Mouse (Mus musculus) intestine, embryonic 16.5 days (tissue): Measurements from ENCODE around the gene Cfap69. TPM values are rescaled to one million over a fixed set of nuclear protein-coding genes. Genes with fewer than 3 reads are reported as not detected.
"Not testable (repeated sequence)": the region's sequence is repeated elsewhere in the genome, so short reads cannot be mapped to it uniquely, and the experiment has no call there.

Experiments used
- ATAC-seq: fragments of 200-750 bp; cut with Nextera tagmentation; 2 replicates; pipeline ENCODE4 v1.8.0; 2017; ENCODE audit warnings: moderate TSS enrichment, moderate library complexity
- H3K27ac ChIP-seq: fragments of 300-500 bp; sonication (generic); 2 replicates; pipeline ENCODE4 v1.5.1; 2014; ENCODE audit warnings: mild to moderate bottlenecking, low read length
- H3K27me3 ChIP-seq: fragments of 300-500 bp; sonication (generic); replicated peaks from 2 replicates; pipeline ENCODE4 v1.6.1; 2014; ENCODE audit warnings: low read length, control low read depth, mixed read lengths; ENCODE audit not compliant: control insufficient read depth, insufficient read depth
- H3K36me3 ChIP-seq: fragments of 300-500 bp; sonication (generic); 2 replicates; pipeline ENCODE4 v1.6.1; 2014; ENCODE audit warnings: low read length, control low read depth; ENCODE audit not compliant: control insufficient read depth, insufficient read depth
- H3K4me1 ChIP-seq: fragments of 300-500 bp; sonication (generic); 2 replicates; pipeline ENCODE4 v1.6.1; 2014; ENCODE audit warnings: low read length, control low read depth, mixed read lengths; ENCODE audit not compliant: control insufficient read depth, insufficient read depth
- H3K4me2 ChIP-seq: fragments of 300-500 bp; sonication (generic); 2 replicates; pipeline ENCODE4 v1.6.1; 2014; ENCODE audit warnings: low read depth, low read length, control low read depth
- H3K4me3 ChIP-seq: fragments of 300-500 bp; sonication (generic); 2 replicates; pipeline ENCODE4 v1.5.1; 2014; ENCODE audit warnings: mild to moderate bottlenecking, low read length
- H3K9ac ChIP-seq: fragments of 300-500 bp; sonication (generic); 2 replicates; pipeline ENCODE4 v1.6.1; 2014; ENCODE audit warnings: low read depth, low read length
- H3K9me3 ChIP-seq: fragments of 300-500 bp; sonication (generic); 2 replicates; pipeline ENCODE4 v1.6.1; 2016; ENCODE audit warnings: low read length, control low read depth; ENCODE audit not compliant: control insufficient read depth
- WGBS: fragments of 180-500 bp; shearing (Covaris S2); extraction: QIAGEN DNeasy Blood & Tissue Kit; methylation state at CpG from one replicate; pipeline ENCODE4 v1.1.7; 2014; 5-methylcytosine and 5-hydroxymethylcytosine counted together
- polyA plus RNA-seq: library from polyadenylated mRNA; unstranded; fragments of >200 nt; fragmentation: Nextera tagmentation; extraction: Ambion mirVana; gene quantifications from 2 replicates; pipeline ENCODE4 v1.2.1, GENCODE M21; 2015

The Cfap69 gene
- polyA plus RNA-seq, 1 experiment from 2014 or later: 1.0 TPM

DNA sequence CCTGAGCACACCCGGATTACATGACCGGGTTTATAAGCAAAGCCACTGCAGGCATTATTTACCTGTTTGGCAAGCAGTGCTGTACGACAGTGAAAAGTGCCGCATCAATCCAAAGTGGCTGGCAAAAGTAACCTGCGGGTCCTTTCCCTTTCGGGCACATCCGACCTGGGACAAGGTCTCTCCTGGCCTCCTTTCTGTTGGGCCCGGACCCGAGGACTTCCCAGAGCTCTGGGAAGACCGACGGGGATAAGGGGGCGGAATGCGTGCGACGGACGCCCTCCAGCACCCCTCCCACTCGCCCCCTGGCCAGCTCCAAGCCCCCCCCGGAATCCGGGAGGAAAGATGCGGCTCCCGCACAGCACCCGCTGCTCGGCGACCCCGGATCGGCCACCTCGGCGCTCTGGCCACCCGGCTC is 29.5 kb upstream of the Cfap69 start:
- H3K27ac ChIP-seq: no peak overlapping the region; the same call in 1 of the 2 replicates

DNA sequence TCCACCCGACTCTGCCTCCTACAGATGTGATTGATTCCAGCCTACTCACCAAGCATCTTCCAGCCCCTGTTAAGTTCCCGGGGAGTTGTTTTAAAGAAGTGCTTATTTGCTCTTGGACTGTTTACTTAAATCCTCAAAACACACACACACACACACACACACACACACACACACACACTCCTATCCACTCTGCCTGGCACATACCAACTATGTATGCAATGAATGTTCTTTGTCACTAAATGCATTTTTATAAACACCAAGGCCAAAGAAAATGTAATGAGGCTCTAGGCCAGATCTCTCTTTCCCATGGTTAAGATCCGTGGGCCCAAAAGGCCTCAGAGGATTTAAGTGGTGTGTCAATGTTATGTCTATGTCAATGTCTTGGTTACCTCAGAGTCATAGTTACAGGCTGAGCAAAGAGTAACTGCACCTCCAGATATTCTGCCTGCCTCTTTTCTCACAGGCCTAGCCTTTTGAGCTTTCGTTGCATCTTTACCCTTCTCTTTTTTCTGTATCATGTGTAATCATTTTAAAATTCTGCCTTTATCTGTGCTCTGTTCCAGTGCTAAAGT is 28.2 kb upstream of the Cfap69 start:
- Histone ChIP-seq H3K4me2 (no peak overlapping the region), H3K27me3 (no peaks in the 10 kb centered on the region), H3K27ac (no peak overlapping the region), H3K9me3 (no peaks in the 10 kb centered on the region), H3K9ac (no peak overlapping the region), H3K4me3 (no peak overlapping the region), H3K4me1 (peaks cover 4% of the 10 kb centered on the region; the same call in 1 of the 2 replicates), H3K36me3 (no peaks in the 10 kb centered on the region)
- 45% methylated on average over 4 of the region's 4 CpGs for WGBS
- no peak for ATAC-seq

More for the DNA sequence above, 29.5 kb upstream of the Cfap69 start:
- Histone ChIP-seq H3K4me1 (no peaks in the 10 kb centered on the region), H3K4me2 (peak overlapping the region; percentile 79), H3K36me3 (no peaks in the 10 kb centered on the region), H3K9me3 (no peaks in the 10 kb centered on the region), H3K9ac (peak overlapping the region; percentile 78), H3K4me3 (peak overlapping the region; percentile 66), H3K27me3 (no peaks in the 10 kb centered on the region)
- ATAC-seq: peak; percentile 57
- WGBS: 0% methylated on average over 29 of the region's 29 CpGs

DNA sequence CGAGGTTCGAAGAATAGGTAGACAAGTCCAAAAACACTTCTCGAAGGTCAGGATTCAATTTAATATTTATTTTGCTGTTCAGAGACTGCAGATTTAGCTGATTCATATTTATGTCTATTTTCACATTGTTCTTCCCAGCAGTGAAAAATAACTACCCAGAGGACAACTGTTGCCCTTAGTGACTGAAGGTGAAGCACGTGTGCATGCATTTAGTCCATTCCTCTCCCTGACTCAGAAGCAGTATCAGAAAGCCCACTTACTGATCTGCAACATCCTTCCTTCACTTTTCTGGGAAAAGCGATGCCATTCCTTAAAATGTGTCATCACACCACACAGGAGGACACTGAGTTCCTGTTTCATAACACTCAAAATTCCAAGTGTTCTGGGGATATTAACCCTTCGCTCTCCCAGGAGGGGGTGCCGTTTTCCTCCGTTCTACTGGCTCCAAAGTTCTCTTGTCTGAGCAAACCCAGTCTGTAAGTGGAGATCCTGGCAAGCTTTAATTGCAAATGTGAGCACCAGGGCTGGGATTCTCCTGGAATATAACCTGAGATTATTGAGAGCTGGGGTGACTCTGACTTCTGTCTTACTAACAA is 25.0 kb upstream of the Cfap69 start:
- Histone ChIP-seq H3K9ac (no peak overlapping the region), H3K4me3 (no peak overlapping the region), H3K4me2 (no peak overlapping the region), H3K27ac (no peak overlapping the region), H3K36me3 (no peaks in the 10 kb centered on the region), H3K9me3 (no peaks in the 10 kb centered on the region), H3K27me3 (no peaks in the 10 kb centered on the region), H3K4me1 (peaks cover 4% of the 10 kb centered on the region; the same call in 1 of the 2 replicates)
- 61% methylated on average over 8 of the region's 8 CpGs for WGBS
- ATAC-seq: no peak

DNA sequence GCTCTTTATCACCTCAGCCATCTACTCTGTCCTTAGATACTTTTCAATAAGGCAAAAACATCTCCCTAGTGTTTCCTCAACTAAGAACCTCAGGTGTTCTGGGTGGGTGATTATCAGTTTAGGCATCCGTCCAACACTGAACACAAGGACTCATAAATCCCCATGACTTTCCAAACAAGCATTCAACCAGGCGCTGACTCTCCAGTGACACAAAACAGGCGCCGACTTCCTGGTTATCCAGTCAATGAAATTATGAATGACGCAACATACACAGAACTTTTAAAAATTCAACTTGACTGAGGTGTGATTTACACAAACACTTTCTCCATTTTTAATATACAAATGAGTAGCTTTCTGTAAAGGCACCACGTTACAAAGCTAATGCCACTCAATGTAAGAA is 24.2 kb upstream of the Cfap69 start:
- 0 out of 2 replicates have a peak, but pooled peaks have one; percentile 27 for ATAC-seq
- Histone ChIP-seq H3K36me3 (no peaks in the 10 kb centered on the region), H3K4me1 (peaks cover 4% of the 10 kb centered on the region; the same call in 1 of the 2 replicates), H3K27ac (no peak overlapping the region), H3K4me3 (no peak overlapping the region), H3K4me2 (no peak overlapping the region), H3K9me3 (no peaks in the 10 kb centered on the region), H3K27me3 (no peaks in the 10 kb centered on the region), H3K9ac (no peak overlapping the region)
- WGBS: 39% methylated on average over 6 of the region's 6 CpGs

DNA sequence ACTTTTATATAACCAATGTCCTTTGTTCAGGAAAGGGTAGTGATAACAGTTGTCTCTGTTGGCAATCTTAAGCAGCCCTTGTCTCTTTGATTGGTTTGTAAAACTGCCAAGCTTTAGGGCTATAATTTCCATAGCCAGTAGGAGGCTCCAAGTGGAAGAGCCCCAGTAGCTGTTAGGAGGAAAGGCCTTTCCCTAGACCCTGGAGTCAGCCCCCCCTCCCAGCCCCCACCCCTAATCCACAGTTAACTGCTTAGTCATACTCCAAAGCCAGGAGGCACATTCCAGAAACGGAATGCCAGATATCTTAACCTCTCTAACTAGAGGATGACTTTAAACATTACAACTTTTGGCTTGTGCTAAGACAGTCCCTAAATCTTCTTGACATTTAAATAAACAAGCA is 22.9 kb upstream of the Cfap69 start:
- no peak overlapping the region for H3K4me2 ChIP-seq
- no peaks in the 10 kb centered on the region for H3K36me3 ChIP-seq
- no peak overlapping the region for H3K4me3 ChIP-seq
- H3K27me3 ChIP-seq: no peaks in the 10 kb centered on the region
- H3K4me1 ChIP-seq: peaks cover 4% of the 10 kb centered on the region; the same call in 1 of the 2 replicates
- H3K9me3 ChIP-seq: no peaks in the 10 kb centered on the region
- H3K27ac ChIP-seq: no peak overlapping the region
- H3K9ac ChIP-seq: no peak overlapping the region
- WGBS: 2% methylated on average over 1 of the region's 1 CpGs
- ATAC-seq: peak; percentile 35

DNA sequence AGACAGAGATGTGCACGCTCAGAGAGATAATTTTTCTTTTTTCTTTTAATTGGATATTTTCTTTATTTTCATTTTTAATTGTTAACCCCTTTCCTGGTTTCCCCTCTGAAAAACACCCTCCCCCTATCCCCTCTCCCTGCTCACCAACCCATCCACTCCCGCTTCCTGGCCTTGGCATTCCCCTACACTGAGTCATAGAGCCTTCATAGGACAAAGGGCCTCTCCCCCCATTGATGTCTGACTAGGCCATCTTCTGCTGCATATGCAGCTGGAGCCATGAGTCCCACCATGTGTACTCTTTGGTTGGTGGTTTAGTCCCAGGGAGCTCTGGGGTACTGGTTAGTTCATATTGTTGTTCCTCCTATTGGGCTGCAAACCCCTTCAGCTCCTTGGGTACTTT is 20.9 kb upstream of the Cfap69 start:
- 76% methylated on average over 2 of the region's 2 CpGs for WGBS

DNA sequence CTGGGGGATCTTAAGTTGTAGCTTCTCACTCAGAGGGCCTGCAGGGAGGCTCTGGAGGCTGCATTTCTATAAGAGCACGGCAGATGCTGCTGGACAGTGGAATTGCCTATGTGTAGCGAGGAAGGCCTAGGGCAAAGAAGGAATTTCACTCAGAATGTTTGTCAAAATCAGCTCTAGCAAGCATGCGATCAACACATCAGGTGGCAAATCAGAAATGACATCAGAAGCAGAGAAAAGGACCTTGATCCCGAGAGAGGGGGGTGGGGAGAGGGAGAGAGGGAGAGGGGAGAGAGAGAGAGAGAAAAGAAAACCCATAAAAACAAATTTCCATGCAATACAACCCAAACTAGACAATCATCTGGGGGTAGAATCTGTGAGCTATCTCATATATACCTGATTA is 19.3 kb upstream of the Cfap69 start:
- 76% methylated on average over 4 of the region's 4 CpGs for WGBS
- Histone ChIP-seq H3K4me3 (no peak overlapping the region), H3K36me3 (no peaks in the 10 kb centered on the region), H3K9me3 (no peaks in the 10 kb centered on the region), H3K27me3 (no peaks in the 10 kb centered on the region), H3K27ac (no peak overlapping the region), H3K4me1 (peaks cover 4% of the 10 kb centered on the region; the same call in 1 of the 2 replicates), H3K9ac (no peak overlapping the region), H3K4me2 (no peak overlapping the region)
- ATAC-seq: no peak

More for the DNA sequence above, 20.9 kb upstream of the Cfap69 start:
- not testable (repeated sequence) for H3K27ac ChIP-seq, H3K4me2 ChIP-seq, H3K4me3 ChIP-seq, H3K27me3 ChIP-seq, H3K9me3 ChIP-seq, H3K9ac ChIP-seq, H3K36me3 ChIP-seq, ATAC-seq, H3K4me1 ChIP-seq

DNA sequence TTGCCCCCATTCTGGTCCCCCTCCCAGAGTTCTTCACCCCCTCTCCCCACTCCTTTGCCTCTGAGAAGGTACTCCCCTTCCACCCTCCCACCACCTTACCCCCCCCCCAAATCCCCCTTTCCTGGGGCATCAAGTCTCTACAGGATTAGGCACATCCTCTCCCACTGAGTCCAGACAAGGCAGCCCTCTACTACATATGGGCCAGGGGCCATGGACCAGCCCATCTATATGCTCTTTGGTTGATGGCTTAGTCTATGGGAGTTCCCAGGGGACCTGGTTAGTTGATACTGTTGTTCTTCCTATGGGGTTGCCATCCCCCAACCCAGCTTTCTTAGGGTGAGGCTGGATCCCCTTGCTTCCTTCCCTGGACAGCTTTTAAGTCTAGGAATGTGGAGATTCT is 15.4 kb upstream of the Cfap69 start:
- H3K36me3 ChIP-seq: no peaks in the 10 kb centered on the region
- no peak overlapping the region for H3K4me2 ChIP-seq
- no peaks in the 10 kb centered on the region for H3K4me1 ChIP-seq
- no peak for ATAC-seq
- no peaks in the 10 kb centered on the region for H3K27me3 ChIP-seq
- no peak overlapping the region for H3K27ac ChIP-seq
- H3K9ac ChIP-seq: no peak overlapping the region
- H3K4me3 ChIP-seq: no peak overlapping the region
- H3K9me3 ChIP-seq: no peaks in the 10 kb centered on the region

DNA sequence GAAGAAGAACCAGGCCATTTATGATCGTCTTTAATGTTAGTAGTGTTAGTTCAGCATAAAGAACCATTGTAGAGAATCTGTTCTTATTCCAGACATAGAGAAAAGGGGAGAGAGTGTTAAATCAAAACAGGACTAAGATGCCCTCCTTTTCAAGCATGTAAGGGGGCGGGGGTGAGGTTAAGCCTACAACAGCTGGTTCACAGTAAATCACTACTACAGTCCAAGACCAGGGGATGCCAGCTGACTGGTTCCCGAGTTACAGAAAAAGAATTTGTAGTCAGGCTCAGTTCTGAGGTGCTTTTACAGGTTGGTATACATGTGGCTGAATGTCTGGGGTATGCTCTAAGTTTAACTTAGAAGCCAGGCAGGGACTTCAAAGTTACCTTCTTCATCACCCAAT is 12.0 kb upstream of the Cfap69 start:
- no peak for ATAC-seq
- Histone ChIP-seq H3K27me3 (no peaks in the 10 kb centered on the region), H3K4me3 (no peak overlapping the region), H3K9me3 (no peaks in the 10 kb centered on the region), H3K4me1 (no peaks in the 10 kb centered on the region), H3K36me3 (no peaks in the 10 kb centered on the region), H3K4me2 (no peak overlapping the region), H3K9ac (no peak overlapping the region), H3K27ac (no peak overlapping the region)
- 87% methylated on average over 3 of the region's 3 CpGs for WGBS

DNA sequence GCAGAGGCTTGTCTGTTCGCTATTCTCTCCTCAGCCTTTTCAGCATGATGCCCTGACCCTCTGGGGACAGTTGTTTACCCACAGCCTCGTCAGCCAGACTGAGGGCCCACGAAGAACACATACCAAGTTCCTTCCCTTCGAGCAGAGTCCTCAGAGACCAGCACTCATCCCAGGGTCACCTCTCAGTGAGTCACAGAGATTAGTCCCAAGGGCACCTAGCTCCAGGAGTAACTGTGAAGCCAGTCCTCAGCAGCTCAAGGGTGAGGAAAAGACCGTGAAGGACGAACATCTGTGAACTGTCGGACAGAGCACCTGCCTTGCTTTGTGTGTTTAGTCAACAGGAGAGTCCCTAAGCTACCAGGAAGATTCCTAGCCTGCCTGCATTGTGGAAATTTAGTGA is 4.9 kb upstream of the Cfap69 start:
- Histone ChIP-seq H3K4me3 (no peak overlapping the region), H3K27me3 (no peaks in the 10 kb centered on the region), H3K4me2 (no peak overlapping the region), H3K4me1 (no peaks in the 10 kb centered on the region), H3K36me3 (no peaks in the 10 kb centered on the region), H3K9me3 (no peaks in the 10 kb centered on the region), H3K9ac (no peak overlapping the region), H3K27ac (no peak overlapping the region)
- 57% methylated on average over 7 of the region's 7 CpGs for WGBS
- ATAC-seq: no peak
